Mouse (Mus musculus): ENCODE measurements around the gene Pwwp2b. TPM values are rescaled to one million over a fixed set of nuclear protein-coding genes. Genes with fewer than 3 reads are reported as not detected.

The Pwwp2b gene
- polyA plus RNA-seq, 1 experiment from 2014 or later, result 4.9 TPM

GRCm38 (mm10) chr7:139251881-139252301, 3.6 kb downstream of the Pwwp2b start:
- ATAC-seq (ENCODE audit: low FRiP score), result no peak
- H3K9ac ChIP-seq, result no peak overlapping the region; the same call in 1 of the 2 replicates
- H3K4me2 ChIP-seq, result no peak overlapping the region
- H3K4me3 ChIP-seq, result no peak overlapping the region
- peaks cover 57% of the 10 kb centered on the region for H3K4me1 ChIP-seq (replicated peaks)
- peaks cover 21% of the 10 kb centered on the region for H3K36me3 ChIP-seq
- H3K27ac ChIP-seq, result no peak overlapping the region
- peaks cover 24% of the 10 kb centered on the region for H3K27me3 ChIP-seq
- WGBS, result 70% methylated on average over 5 of the region's 5 CpGs
- H3K9me3 ChIP-seq, result no peaks in the 10 kb centered on the region

- Histone ChIP-seq H3K4me3 (no peak overlapping the region), H3K4me1 (replicated peaks) (peaks cover 51% of the 10 kb centered on the region), H3K36me3 (peaks cover 22% of the 10 kb centered on the region), H3K9ac (no peak overlapping the region), H3K9me3 (no peaks in the 10 kb centered on the region), H3K27me3 (peaks cover 19% of the 10 kb centered on the region), H3K27ac (no peak overlapping the region), H3K4me2 (no peak overlapping the region)
- no peak for ATAC-seq (ENCODE audit: low FRiP score)
- WGBS, result 89% methylated on average over 7 of the region's 7 CpGs
Observed at GRCm38 (mm10) chr7:139252566-139252965, 4.3 kb downstream of the Pwwp2b start.

DNA sequence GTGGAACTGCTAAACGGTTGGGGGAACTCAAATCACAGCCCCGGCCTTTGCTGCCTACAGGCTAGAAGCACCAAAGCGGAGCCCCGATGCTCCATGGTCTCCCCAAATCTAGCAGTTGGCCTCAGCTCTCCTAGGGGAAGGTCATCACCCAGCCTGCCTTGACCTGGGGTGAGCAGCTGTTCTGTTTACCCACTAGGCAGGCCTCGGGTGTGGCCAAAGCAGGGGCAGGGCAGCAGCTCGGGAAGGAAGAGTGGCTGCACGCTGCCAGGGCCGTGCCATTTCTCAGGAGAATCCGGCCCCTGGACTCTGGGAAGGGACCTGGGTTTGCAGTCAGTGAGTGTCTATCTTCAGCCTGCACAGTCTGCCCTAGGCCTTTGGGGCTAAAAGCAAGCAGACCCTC, 4.7 kb downstream of the Pwwp2b start:
- peaks cover 19% of the 10 kb centered on the region for H3K27me3 ChIP-seq
- no peak overlapping the region for H3K27ac ChIP-seq
- 73% methylated on average over 9 of the region's 9 CpGs for WGBS
- H3K9ac ChIP-seq, result peak overlapping the region; percentile 49; the same call in 1 of the 2 replicates
- H3K36me3 ChIP-seq, result peaks cover 22% of the 10 kb centered on the region
- H3K4me3 ChIP-seq, result no peak overlapping the region
- peaks cover 46% of the 10 kb centered on the region for H3K4me1 ChIP-seq (replicated peaks)
- no peak for ATAC-seq (ENCODE audit: low FRiP score)
- no peaks in the 10 kb centered on the region for H3K9me3 ChIP-seq
- no peak overlapping the region for H3K4me2 ChIP-seq

DNA sequence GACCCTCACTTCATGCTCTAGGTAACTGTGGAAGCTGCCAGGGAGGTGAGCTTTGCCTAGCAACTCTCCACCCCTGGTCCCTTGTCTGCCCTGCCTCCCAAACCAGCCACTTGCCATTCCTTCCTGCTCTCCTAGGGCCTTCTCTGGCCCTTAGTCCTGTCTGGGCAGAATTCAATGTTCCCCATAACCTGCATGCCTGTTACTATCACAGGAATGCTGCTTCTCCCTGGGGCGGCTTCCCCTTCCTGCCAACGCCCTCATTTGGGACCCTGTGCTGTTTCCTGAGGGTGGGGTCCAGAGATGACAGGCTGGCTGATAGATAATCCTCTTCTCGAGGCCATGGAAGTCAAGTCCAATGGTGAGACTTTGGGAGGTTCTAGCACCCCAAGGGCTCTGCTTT, 5.2 kb downstream of the Pwwp2b start:
- Histone ChIP-seq H3K4me1 (replicated peaks) (peaks cover 46% of the 10 kb centered on the region), H3K27me3 (peaks cover 19% of the 10 kb centered on the region)

DNA sequence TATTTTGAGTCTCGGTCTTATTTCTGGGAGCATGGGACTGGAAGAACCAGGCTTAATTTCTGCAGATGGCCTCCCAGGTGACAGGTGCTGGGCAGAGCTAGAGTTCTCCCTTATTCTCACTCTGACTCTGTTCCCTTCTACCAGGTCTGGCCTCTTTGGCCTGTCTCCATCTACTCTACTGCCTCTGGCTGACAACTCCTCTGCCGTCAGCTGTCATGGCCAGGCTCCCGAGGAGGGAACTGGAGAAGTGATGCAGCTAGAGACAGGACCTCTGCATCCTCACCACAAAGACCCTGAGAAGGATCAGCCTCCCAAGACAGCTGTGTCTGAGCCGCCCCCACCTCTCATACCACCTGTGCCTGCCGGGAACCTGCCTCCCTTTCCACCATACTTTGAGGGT, 6.3 kb downstream of the Pwwp2b start:
- Histone ChIP-seq H3K27ac (no peak overlapping the region), H3K4me1 (replicated peaks) (peaks cover 34% of the 10 kb centered on the region), H3K9me3 (no peaks in the 10 kb centered on the region), H3K27me3 (peaks cover 10% of the 10 kb centered on the region), H3K4me2 (no peak overlapping the region), H3K36me3 (peaks cover 22% of the 10 kb centered on the region), H3K9ac (no peak overlapping the region), H3K4me3 (no peak overlapping the region)
- ATAC-seq (ENCODE audit: low FRiP score), result no peak
- 82% methylated on average over 5 of the region's 5 CpGs for WGBS

More for the DNA sequence above, 5.2 kb downstream of the Pwwp2b start:
- no peak overlapping the region for H3K27ac ChIP-seq
- no peak overlapping the region for H3K4me2 ChIP-seq
- no peak for ATAC-seq (ENCODE audit: low FRiP score)
- H3K4me3 ChIP-seq, result no peak overlapping the region
- H3K36me3 ChIP-seq, result peaks cover 22% of the 10 kb centered on the region
- WGBS, result 87% methylated on average over 3 of the region's 3 CpGs
- H3K9ac ChIP-seq, result peak overlapping the region; percentile 49; the same call in 1 of the 2 replicates
- H3K9me3 ChIP-seq, result no peaks in the 10 kb centered on the region

GRCm38 (mm10) chr7:139257752-139258542, 9.7 kb downstream of the Pwwp2b start:
- ATAC-seq (ENCODE audit: low FRiP score), result no peak
- no peak overlapping the region for H3K9ac ChIP-seq
- WGBS, result 79% methylated on average over 10 of the region's 10 CpGs
- peaks cover 22% of the 10 kb centered on the region for H3K36me3 ChIP-seq
- H3K9me3 ChIP-seq, result no peaks in the 10 kb centered on the region
- H3K4me2 ChIP-seq, result no peak overlapping the region
- H3K4me1 ChIP-seq (replicated peaks), result peaks cover 3% of the 10 kb centered on the region
- H3K27me3 ChIP-seq, result no peaks in the 10 kb centered on the region
- no peak overlapping the region for H3K27ac ChIP-seq
- no peak overlapping the region for H3K4me3 ChIP-seq

GRCm38 (mm10) chr7:139264337-139264736, 16.1 kb downstream of the Pwwp2b start:
- no peaks in the 10 kb centered on the region for H3K36me3 ChIP-seq
- no peak overlapping the region for H3K27ac ChIP-seq
- H3K4me2 ChIP-seq, result no peak overlapping the region
- H3K4me1 ChIP-seq (replicated peaks), result peaks cover 13% of the 10 kb centered on the region; the same call in 1 of the 2 replicates
- no peak overlapping the region for H3K9ac ChIP-seq
- ATAC-seq (ENCODE audit: low FRiP score), result no peak
- no peaks in the 10 kb centered on the region for H3K9me3 ChIP-seq
- H3K27me3 ChIP-seq, result no peaks in the 10 kb centered on the region
- no peak overlapping the region for H3K4me3 ChIP-seq
- WGBS, result 47% methylated on average over 4 of the region's 4 CpGs

GRCm38 (mm10) chr7:139265634-139266033, 17.4 kb downstream of the Pwwp2b start:
- H3K27me3 ChIP-seq, result no peaks in the 10 kb centered on the region
- no peak overlapping the region for H3K4me2 ChIP-seq
- peaks cover 13% of the 10 kb centered on the region; the same call in 1 of the 2 replicates for H3K4me1 ChIP-seq (replicated peaks)
- no peaks in the 10 kb centered on the region for H3K36me3 ChIP-seq
- no peak overlapping the region for H3K9ac ChIP-seq
- H3K4me3 ChIP-seq, result no peak overlapping the region
- no peak overlapping the region for H3K27ac ChIP-seq
- H3K9me3 ChIP-seq, result no peaks in the 10 kb centered on the region
- no peak for ATAC-seq (ENCODE audit: low FRiP score)
- 82% methylated on average over 6 of the region's 6 CpGs for WGBS

GRCm38 (mm10) chr7:139266431-139266830, 18.1 kb downstream of the Pwwp2b start:
- Histone ChIP-seq H3K4me1 (replicated peaks) (peaks cover 13% of the 10 kb centered on the region; the same call in 1 of the 2 replicates), H3K27me3 (no peaks in the 10 kb centered on the region), H3K36me3 (no peaks in the 10 kb centered on the region), H3K27ac (no peak overlapping the region), H3K9me3 (no peaks in the 10 kb centered on the region), H3K9ac (0 out of 2 replicates have a peak overlapping the region, but pooled peaks have one; percentile 9), H3K4me3 (no peak overlapping the region), H3K4me2 (no peak overlapping the region)
- no peak for ATAC-seq (ENCODE audit: low FRiP score)
- WGBS, result 86% methylated on average over 6 of the region's 6 CpGs

DNA sequence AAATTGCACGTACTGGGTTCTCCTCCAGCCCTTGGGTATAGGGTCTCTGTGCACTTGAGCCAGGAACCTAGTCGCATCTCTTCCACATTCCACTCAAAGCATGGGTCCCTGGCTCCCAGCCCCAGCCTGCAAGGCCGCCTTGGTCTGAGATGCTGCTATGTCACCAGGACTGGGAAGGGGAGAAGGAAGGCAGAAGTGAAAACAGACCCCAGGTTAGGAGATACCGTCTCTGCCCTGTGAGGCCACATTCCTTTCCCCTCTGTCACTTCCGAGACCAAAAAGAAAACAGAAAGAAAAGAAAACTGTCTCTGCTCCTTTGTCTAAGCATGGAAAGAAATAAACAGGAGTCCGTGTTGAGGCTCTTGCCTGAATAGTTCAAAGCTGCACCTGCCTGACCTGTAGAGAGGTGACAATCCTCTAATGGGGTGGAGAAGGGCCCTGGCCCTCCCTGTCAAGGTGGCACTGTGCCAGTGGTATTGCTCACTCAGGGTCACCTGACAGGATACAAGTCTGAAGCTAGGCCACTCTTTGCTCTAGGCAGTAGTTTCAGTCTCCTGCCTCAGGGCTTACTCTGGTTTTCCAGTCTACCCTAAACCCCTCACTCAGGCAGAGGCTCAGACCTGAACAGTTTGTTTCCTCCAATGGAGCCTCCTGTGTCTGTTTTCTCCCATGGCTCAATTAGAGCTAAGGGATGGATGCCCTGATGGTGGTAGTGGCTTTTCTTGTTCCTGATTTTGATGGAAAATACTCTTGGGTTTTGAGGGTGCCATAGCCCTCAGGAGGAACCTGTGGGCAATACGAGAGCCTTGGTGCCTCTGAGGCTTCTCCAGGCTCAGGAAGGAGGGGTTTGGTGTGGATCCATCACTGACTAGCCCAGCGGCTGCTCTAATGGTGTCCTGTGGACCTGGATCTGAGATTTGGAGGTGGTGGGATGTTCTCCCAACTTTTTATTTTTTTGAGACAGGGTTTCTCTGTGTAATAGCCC, 18.9 kb downstream of the Pwwp2b start:
- Histone ChIP-seq H3K9ac (0 out of 2 replicates have a peak overlapping the region, but pooled peaks have one; percentile 9), H3K27me3 (no peaks in the 10 kb centered on the region), H3K4me2 (no peak overlapping the region), H3K4me1 (replicated peaks) (peaks cover 13% of the 10 kb centered on the region), H3K36me3 (no peaks in the 10 kb centered on the region), H3K4me3 (no peak overlapping the region), H3K27ac (no peak overlapping the region), H3K9me3 (no peaks in the 10 kb centered on the region)
- 82% methylated on average over 8 of the region's 8 CpGs for WGBS
- no peak for ATAC-seq (ENCODE audit: low FRiP score)

DNA sequence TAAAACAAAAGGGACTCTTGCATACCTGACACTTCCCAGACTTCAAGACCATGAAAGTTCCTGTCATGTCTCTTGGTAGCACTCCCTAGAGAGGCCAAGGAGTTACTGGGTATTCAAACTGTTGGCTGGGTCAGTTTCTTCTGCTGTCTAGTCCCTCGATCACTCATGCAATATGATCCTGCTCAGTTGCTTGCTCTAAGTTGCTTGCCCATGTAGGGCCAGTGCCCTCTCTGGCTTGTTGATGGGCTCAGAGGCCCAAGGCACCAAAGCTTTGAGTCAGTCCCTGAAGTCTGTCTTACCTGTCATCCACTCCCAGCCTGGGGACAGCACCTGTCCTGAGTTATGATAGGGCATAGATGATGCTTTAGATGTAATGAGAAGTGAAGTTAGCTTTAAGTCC, 22.5 kb downstream of the Pwwp2b start:
- H3K4me2 ChIP-seq, result no peak overlapping the region
- no peak overlapping the region for H3K27ac ChIP-seq
- 85% methylated on average over 1 of the region's 1 CpGs for WGBS
- no peak overlapping the region for H3K9ac ChIP-seq
- H3K4me3 ChIP-seq, result no peak overlapping the region
- H3K36me3 ChIP-seq, result no peaks in the 10 kb centered on the region
- H3K9me3 ChIP-seq, result no peaks in the 10 kb centered on the region
- no peaks in the 10 kb centered on the region for H3K27me3 ChIP-seq
- no peak for ATAC-seq (ENCODE audit: low FRiP score)
- peaks cover 27% of the 10 kb centered on the region for H3K4me1 ChIP-seq (replicated peaks)

GRCm38 (mm10) chr7:139271871-139272270, 23.6 kb downstream of the Pwwp2b start:
- no peak for ATAC-seq (ENCODE audit: low FRiP score)
- Histone ChIP-seq H3K9me3 (no peaks in the 10 kb centered on the region), H3K27ac (no peak overlapping the region), H3K36me3 (no peaks in the 10 kb centered on the region), H3K4me1 (replicated peaks) (peaks cover 26% of the 10 kb centered on the region), H3K4me3 (no peak overlapping the region), H3K9ac (no peak overlapping the region), H3K27me3 (no peaks in the 10 kb centered on the region), H3K4me2 (no peak overlapping the region)
- 85% methylated on average over 5 of the region's 5 CpGs for WGBS
